Mouse (Mus musculus) urinary bladder, postnatal 14 days (tissue): ENCODE results near the gene Prss34.
A peak's percentile ranks its signal among the peaks of the same experiment; 100 is the strongest.

Experiments
- DNase-seq: peaks from one replicate; pipeline ENCODE4 v3.0.0; 2021; ENCODE audit warnings: low spot score

Gene Prss34

GRCm38 (mm10) chr17:25318354-25318753, 20.2 kb downstream of the Prss34 start, which contains the start of gene Prss29:
TSS of gene Prss29 (plus strand) at chr17:25318654.
- DNase-seq, result no peak

GRCm38 (mm10) chr17:25320819-25321218, 22.6 kb downstream of the Prss34 start:
- no peak for DNase-seq

DNA sequence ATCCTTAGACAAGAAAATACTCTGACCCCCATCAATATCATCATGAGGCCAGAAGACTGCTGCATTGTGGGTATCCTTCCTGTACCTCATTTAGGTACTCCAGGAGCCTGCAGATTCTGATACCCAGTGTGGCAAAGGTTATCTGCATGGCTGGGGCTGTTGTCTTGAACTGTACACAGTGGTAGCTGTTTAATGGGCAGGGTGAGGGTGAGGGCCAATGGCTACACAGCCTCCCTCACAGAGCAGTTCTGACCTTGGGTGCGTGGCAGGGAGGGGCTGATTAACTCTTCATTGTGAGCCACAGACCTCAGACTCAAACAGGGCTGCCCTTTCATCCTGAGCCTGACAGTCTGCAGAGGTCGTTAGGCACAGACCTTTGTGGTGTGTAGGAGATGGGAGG, 24.7 kb downstream of the Prss34 start:
- no peak for DNase-seq

GRCm38 (mm10) chr17:25332321-25332720, 34.1 kb downstream of the Prss34 start:
- DNase-seq, result no peak

DNA sequence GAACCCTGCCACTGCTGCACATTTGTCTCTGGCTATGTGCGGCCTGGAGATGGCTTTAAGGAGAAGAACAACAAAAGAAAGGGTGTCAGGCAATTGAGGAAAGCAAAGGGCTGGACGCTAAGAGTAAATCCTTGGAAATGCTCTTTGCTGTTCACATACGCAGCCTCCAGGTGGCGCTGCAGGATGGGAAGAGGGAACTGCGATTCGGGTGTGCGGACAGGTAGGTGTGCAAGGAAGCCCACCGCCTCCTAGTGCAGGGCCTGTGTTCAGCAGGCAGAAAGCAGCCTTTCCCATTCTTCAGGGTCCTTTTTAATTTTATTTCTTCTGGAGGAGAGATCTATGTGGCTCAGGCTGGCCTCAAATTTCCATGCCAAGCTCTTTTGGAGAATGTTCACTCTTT, 35.7 kb downstream of the Prss34 start:
- peak; percentile 57 for DNase-seq

DNA sequence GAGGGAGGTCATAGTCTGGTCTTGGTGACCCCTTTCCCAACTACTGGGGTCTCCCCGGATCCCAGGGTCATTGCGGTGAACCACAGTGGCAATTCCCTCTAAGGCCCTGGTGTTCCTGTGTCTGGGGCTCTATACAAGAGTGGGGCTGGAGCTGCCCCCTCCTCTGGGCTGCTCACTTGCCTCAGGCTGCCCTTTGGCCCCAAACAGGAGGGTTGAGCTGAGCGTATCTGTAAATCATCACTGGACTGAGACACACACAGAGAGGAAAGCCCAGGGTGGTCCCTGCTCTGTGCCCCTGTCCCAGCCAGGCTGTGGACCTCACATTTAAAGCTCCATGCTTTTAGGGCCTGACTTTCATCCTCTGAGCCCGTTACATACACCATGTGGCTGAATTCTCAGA, 40.0 kb downstream of the Prss34 start:
- no peak for DNase-seq

DNA sequence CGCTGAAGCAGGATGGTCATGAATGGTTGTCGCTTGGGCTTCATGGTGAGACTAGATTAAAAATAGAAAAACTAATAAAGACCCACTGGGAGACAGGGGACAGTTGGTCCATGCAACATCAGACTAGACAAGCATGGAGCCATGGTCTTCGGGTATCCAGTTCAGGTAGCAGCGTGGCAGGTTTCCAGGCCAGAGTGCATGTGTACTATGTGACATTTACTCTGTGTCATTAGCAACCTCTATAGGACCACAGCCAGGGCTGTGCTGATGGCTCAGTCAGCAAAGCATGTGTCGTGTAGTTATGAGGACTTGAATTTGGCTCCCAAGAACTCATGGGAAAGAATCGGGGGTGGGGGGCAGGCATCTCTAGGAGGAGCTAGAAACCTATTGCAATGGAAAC, 41.8 kb downstream of the Prss34 start:
- no peak for DNase-seq

DNA sequence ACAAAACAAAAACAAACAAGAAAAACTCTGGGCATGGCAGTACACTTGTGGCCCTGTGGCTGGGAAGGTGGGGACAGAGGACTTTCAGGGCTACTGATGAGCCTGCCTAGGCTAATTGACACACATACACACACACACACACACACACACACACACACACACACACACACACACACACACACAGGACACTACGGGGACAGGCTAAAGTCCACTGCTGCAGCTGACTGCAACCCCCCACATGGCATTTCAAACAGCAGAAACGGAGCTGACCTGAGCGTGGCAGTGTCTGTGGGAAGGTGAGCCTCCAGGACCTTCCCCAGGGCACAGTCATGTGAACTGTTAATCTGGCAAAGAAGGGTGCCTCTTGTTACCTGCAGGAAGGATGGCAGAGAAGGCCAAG, 43.3 kb downstream of the Prss34 start:
- no peak for DNase-seq

DNA sequence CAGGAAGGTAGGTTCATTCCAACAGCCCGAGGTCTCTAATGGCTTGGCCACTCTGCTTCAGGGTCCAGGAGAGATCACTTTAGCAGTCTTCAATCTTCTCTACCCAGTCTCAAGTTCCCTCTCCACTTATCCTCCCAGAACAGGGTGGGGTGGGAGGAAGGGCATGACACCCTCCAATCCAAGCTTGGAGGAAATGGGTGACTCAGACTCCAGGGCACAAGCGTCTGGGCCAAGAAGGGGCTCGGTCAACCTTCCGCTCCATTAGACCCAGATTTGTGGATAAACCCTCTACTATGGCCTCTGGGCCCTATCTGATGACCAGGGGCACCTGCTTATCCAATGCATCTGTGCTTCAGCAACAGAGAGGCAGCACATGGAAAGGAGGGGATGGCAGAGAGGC, 47.3 kb downstream of the Prss34 start, which contains the start of gene Tpsab1:
Tpsab1 (minus strand) TSS at position 101 of the 400 bp plus-strand sequence.
- no peak for DNase-seq
